Mouse (Mus musculus): Measurements from ENCODE around the gene Abr. TPM values are rescaled to one million over a fixed set of nuclear protein-coding genes. Genes with fewer than 3 reads are reported as not detected.

The Abr gene
- total RNA-seq, 1 experiment from 2014 or later, result 150 TPM

GRCm38 (mm10) chr11:76530966-76531678, 91.0 kb downstream of the Abr start:
- no peak for ATAC-seq (ENCODE audit: extremely low read depth, insufficient number of reproducible peaks, low FRiP score, poor library complexity, severe bottlenecking)

- ATAC-seq (ENCODE audit: extremely low read depth, insufficient number of reproducible peaks, low FRiP score, poor library complexity, severe bottlenecking), result no peak
These were observed 91.8 kb downstream of the Abr start for GRCm38 (mm10) chr11:76530168-76530935.

- no peak for ATAC-seq (ENCODE audit: extremely low read depth, insufficient number of reproducible peaks, low FRiP score, poor library complexity, severe bottlenecking)
These were observed 92.6 kb downstream of the Abr start for GRCm38 (mm10) chr11:76529352-76530141.

- no peak for ATAC-seq (ENCODE audit: extremely low read depth, insufficient number of reproducible peaks, low FRiP score, poor library complexity, severe bottlenecking)
These were observed 96.3 kb downstream of the Abr start for GRCm38 (mm10) chr11:76525646-76526351.

GRCm38 (mm10) chr11:76524947-76525346, 97.2 kb downstream of the Abr start:
- ATAC-seq (ENCODE audit: extremely low read depth, insufficient number of reproducible peaks, low FRiP score, poor library complexity, severe bottlenecking), result peak; percentile 69

GRCm38 (mm10) chr11:76523356-76523755, 98.8 kb downstream of the Abr start:
- no peak for ATAC-seq (ENCODE audit: extremely low read depth, insufficient number of reproducible peaks, low FRiP score, poor library complexity, severe bottlenecking)

GRCm38 (mm10) chr11:76520889-76521288, 101.2 kb downstream of the Abr start:
- ATAC-seq (ENCODE audit: extremely low read depth, insufficient number of reproducible peaks, low FRiP score, poor library complexity, severe bottlenecking), result no peak

- ATAC-seq (ENCODE audit: extremely low read depth, insufficient number of reproducible peaks, low FRiP score, poor library complexity, severe bottlenecking), result no peak
These were observed 103.5 kb downstream of the Abr start for GRCm38 (mm10) chr11:76518613-76519012.

- no peak for ATAC-seq (ENCODE audit: extremely low read depth, insufficient number of reproducible peaks, low FRiP score, poor library complexity, severe bottlenecking)
These were observed 104.0 kb downstream of the Abr start for GRCm38 (mm10) chr11:76518125-76518524.

- no peak for ATAC-seq (ENCODE audit: extremely low read depth, insufficient number of reproducible peaks, low FRiP score, poor library complexity, severe bottlenecking)
These were observed 105.2 kb downstream of the Abr start for GRCm38 (mm10) chr11:76516951-76517350.

- no peak for ATAC-seq (ENCODE audit: extremely low read depth, insufficient number of reproducible peaks, low FRiP score, poor library complexity, severe bottlenecking)
These were observed 107.0 kb downstream of the Abr start for GRCm38 (mm10) chr11:76515123-76515522.

- no peak for ATAC-seq (ENCODE audit: extremely low read depth, insufficient number of reproducible peaks, low FRiP score, poor library complexity, severe bottlenecking)
These were observed 111.1 kb downstream of the Abr start for GRCm38 (mm10) chr11:76510977-76511376.

GRCm38 (mm10) chr11:76509751-76510723, 112.1 kb downstream of the Abr start:
- ATAC-seq (ENCODE audit: extremely low read depth, insufficient number of reproducible peaks, low FRiP score, poor library complexity, severe bottlenecking), result no peak

- ATAC-seq (ENCODE audit: extremely low read depth, insufficient number of reproducible peaks, low FRiP score, poor library complexity, severe bottlenecking), result no peak
These were observed 113.1 kb downstream of the Abr start for GRCm38 (mm10) chr11:76508831-76509595.

GRCm38 (mm10) chr11:76508125-76508524, 114.0 kb downstream of the Abr start:
- ATAC-seq (ENCODE audit: extremely low read depth, insufficient number of reproducible peaks, low FRiP score, poor library complexity, severe bottlenecking), result no peak

- ATAC-seq (ENCODE audit: extremely low read depth, insufficient number of reproducible peaks, low FRiP score, poor library complexity, severe bottlenecking), result no peak
These were observed 114.6 kb downstream of the Abr start for GRCm38 (mm10) chr11:76507302-76508124.
